Mouse (Mus musculus) kidney, embryonic 16.5 days (tissue): ENCODE data around the gene Tmppe. TPM values are rescaled to one million over a fixed set of nuclear protein-coding genes. Genes with fewer than 3 reads are reported as not detected.
"Not testable (repeated sequence)": the region's sequence is repeated elsewhere in the genome, so short reads cannot be mapped to it uniquely, and the experiment has no call there.

Experiments used
- ATAC-seq: fragments of 200-750 bp; cut with Nextera tagmentation; 2 replicates; pipeline ENCODE4 v1.8.0; 2017; ENCODE audit warnings: moderate TSS enrichment; ENCODE audit not compliant: low FRiP score, low TSS enrichment
- H3K27ac ChIP-seq: fragments of 300-500 bp; sonication (generic); 2 replicates; pipeline ENCODE4 v1.5.1; 2014; ENCODE audit warnings: low read length
- H3K27me3 ChIP-seq: fragments of 300-500 bp; sonication (generic); 2 replicates; pipeline ENCODE4 v1.6.1; 2014; ENCODE audit warnings: low read length, control low read depth, mixed read lengths; ENCODE audit not compliant: insufficient read depth
- H3K36me3 ChIP-seq: fragments of 300-500 bp; sonication (generic); 2 replicates; pipeline ENCODE4 v1.6.1; 2014; ENCODE audit warnings: low read length, control low read depth, mixed read lengths; ENCODE audit not compliant: insufficient read depth
- H3K4me1 ChIP-seq: fragments of 300-500 bp; sonication (generic); 2 replicates; pipeline ENCODE4 v1.6.1; 2014; ENCODE audit warnings: low read length, control low read depth, mixed read lengths; ENCODE audit not compliant: insufficient read depth
- H3K4me2 ChIP-seq: fragments of 300-500 bp; sonication (generic); replicated peaks from 2 replicates; pipeline ENCODE4 v1.6.1; 2014; ENCODE audit warnings: low read depth, low read length
- H3K4me3 ChIP-seq: fragments of 300-500 bp; sonication (generic); 2 replicates; pipeline ENCODE4 v1.5.1; 2014; ENCODE audit warnings: mild to moderate bottlenecking, low read length
- H3K9ac ChIP-seq: fragments of 300-500 bp; sonication (generic); replicated peaks from 2 replicates; pipeline ENCODE4 v1.6.1; 2014; ENCODE audit warnings: low read length
- H3K9me3 ChIP-seq: fragments of 300-500 bp; sonication (generic); 2 replicates; pipeline ENCODE4 v1.6.1; 2016; ENCODE audit warnings: low read length, control low read depth
- WGBS: fragments of 180-500 bp; shearing (Covaris S2); extraction: QIAGEN DNeasy Blood & Tissue Kit; methylation state at CpG from one replicate; pipeline ENCODE4 v1.1.7; 2014; 5-methylcytosine and 5-hydroxymethylcytosine counted together
- polyA plus RNA-seq: library from polyadenylated mRNA; unstranded; fragments of >200 nt; fragmentation: Nextera tagmentation; extraction: Ambion mirVana; gene quantifications from 2 replicates; pipeline ENCODE4 v1.2.1, GENCODE M21; 2015

The Tmppe gene
- 15.3 and 15.9 TPM in 2 replicates for polyA plus RNA-seq

- peak within 1 kb of the TSS; percentile 94 for H3K9ac ChIP-seq
- ATAC-seq: peak; percentile 99
- under 1% methylated on average over 73 of the region's 73 CpGs for WGBS
Measured at GRCm38 (mm10) chr9:114400949-114401684, at the start of gene Tmppe, which contains the start of gene Glb1. Gene Tmppe (plus strand): TSS chr9:114401105. Gene Glb1 (plus strand): TSS chr9:114401076.

GRCm38 (mm10) chr9:114367783-114368470 is 33.0 kb upstream of the Tmppe start:
- H3K27me3 ChIP-seq: no peaks in the 10 kb centered on the region
- H3K4me3 ChIP-seq: peak overlapping the region; percentile 51
- no peaks in the 10 kb centered on the region for H3K36me3 ChIP-seq
- H3K27ac ChIP-seq: no peak overlapping the region
- peak overlapping the region; percentile 72 for H3K4me2 ChIP-seq
- peak overlapping the region; percentile 75 for H3K9ac ChIP-seq
- peak; percentile 90 for ATAC-seq
- H3K4me1 ChIP-seq: peaks cover 3% of the 10 kb centered on the region; the same call in 1 of the 2 replicates
- under 1% methylated on average over 48 of the region's 48 CpGs for WGBS
- no peaks in the 10 kb centered on the region for H3K9me3 ChIP-seq

More at GRCm38 (mm10) chr9:114400949-114401684, at the start of gene Tmppe, which contains the start of gene Glb1:
- peaks cover 28% of the 10 kb centered on the region for H3K36me3 ChIP-seq
- peaks cover 15% of the 10 kb centered on the region for H3K9me3 ChIP-seq
- peak within 1 kb of the TSS; percentile 77 for H3K4me3 ChIP-seq
- no peaks in the 10 kb centered on the region for H3K27me3 ChIP-seq
- H3K4me2 ChIP-seq: peak within 1 kb of the TSS; percentile 64
- H3K4me1 ChIP-seq: peaks cover 13% of the 10 kb centered on the region; the same call in 1 of the 2 replicates
- H3K27ac ChIP-seq: peak within 1 kb of the TSS; percentile 94

- H3K9me3 ChIP-seq: no peaks in the 10 kb centered on the region
- no peak overlapping the region for H3K27ac ChIP-seq
- H3K4me1 ChIP-seq: peaks cover 3% of the 10 kb centered on the region; the same call in 1 of the 2 replicates
- H3K9ac ChIP-seq: peak overlapping the region; percentile 75
- peak overlapping the region; percentile 51 for H3K4me3 ChIP-seq
- peak overlapping the region; percentile 72 for H3K4me2 ChIP-seq
- 0 out of 2 replicates have a peak, but pooled peaks cover 5% of the 10 kb centered on the region for H3K36me3 ChIP-seq
- peak; percentile 55 for ATAC-seq
- no peaks in the 10 kb centered on the region for H3K27me3 ChIP-seq
- 13% methylated on average over 12 of the region's 12 CpGs for WGBS
Measured at GRCm38 (mm10) chr9:114368471-114368858, 32.4 kb upstream of the Tmppe start.

GRCm38 (mm10) chr9:114369389-114369788 is 31.5 kb upstream of the Tmppe start:
- H3K9me3 ChIP-seq, H3K9ac ChIP-seq, H3K4me2 ChIP-seq, H3K27me3 ChIP-seq, H3K36me3 ChIP-seq, H3K27ac ChIP-seq, H3K4me1 ChIP-seq, H3K4me3 ChIP-seq, ATAC-seq: not testable (repeated sequence)
- WGBS: 68% methylated on average over 5 of the region's 5 CpGs

GRCm38 (mm10) chr9:114371717-114372116 is 29.2 kb upstream of the Tmppe start:
- H3K4me1 ChIP-seq, ATAC-seq, H3K9ac ChIP-seq, H3K9me3 ChIP-seq, H3K4me3 ChIP-seq, H3K4me2 ChIP-seq, H3K27ac ChIP-seq, H3K27me3 ChIP-seq: not testable (repeated sequence)
- WGBS: 43% methylated on average over 5 of the region's 5 CpGs
- peaks cover 21% of the 10 kb centered on the region; the same call in 1 of the 2 replicates for H3K36me3 ChIP-seq

GRCm38 (mm10) chr9:114375276-114375962 is 25.5 kb upstream of the Tmppe start:
- 88% methylated on average over 10 of the region's 10 CpGs for WGBS
- peaks cover 47% of the 10 kb centered on the region for H3K36me3 ChIP-seq
- no peaks in the 10 kb centered on the region for H3K9me3 ChIP-seq
- no peaks in the 10 kb centered on the region for H3K27me3 ChIP-seq
- H3K9ac ChIP-seq: no peak overlapping the region
- ATAC-seq: no peak
- no peaks in the 10 kb centered on the region for H3K4me1 ChIP-seq
- H3K4me2 ChIP-seq: no peak overlapping the region
- H3K4me3 ChIP-seq: no peak overlapping the region
- H3K27ac ChIP-seq: no peak overlapping the region

GRCm38 (mm10) chr9:114377168-114377567 is 23.7 kb upstream of the Tmppe start:
- WGBS: 88% methylated on average over 10 of the region's 10 CpGs
- Histone ChIP-seq H3K36me3 (peaks cover 47% of the 10 kb centered on the region), H3K27me3 (no peaks in the 10 kb centered on the region)

GRCm38 (mm10) chr9:114379871-114380270 is 21.0 kb upstream of the Tmppe start:
- no peaks in the 10 kb centered on the region for H3K9me3 ChIP-seq
- H3K27me3 ChIP-seq: no peaks in the 10 kb centered on the region
- no peak overlapping the region for H3K27ac ChIP-seq
- no peak overlapping the region for H3K4me2 ChIP-seq
- WGBS: 83% methylated on average over 12 of the region's 12 CpGs
- peak; percentile 62 for ATAC-seq
- H3K4me1 ChIP-seq: no peaks in the 10 kb centered on the region
- peaks cover 60% of the 10 kb centered on the region for H3K36me3 ChIP-seq
- H3K4me3 ChIP-seq: no peak overlapping the region
- H3K9ac ChIP-seq: no peak overlapping the region

More at GRCm38 (mm10) chr9:114377168-114377567, 23.7 kb upstream of the Tmppe start:
- Histone ChIP-seq H3K4me1 (no peaks in the 10 kb centered on the region), H3K9me3 (no peaks in the 10 kb centered on the region), H3K4me2 (no peak overlapping the region), H3K9ac (no peak overlapping the region), H3K27ac (no peak overlapping the region), H3K4me3 (no peak overlapping the region)
- ATAC-seq: no peak

GRCm38 (mm10) chr9:114380881-114381733 is 19.8 kb upstream of the Tmppe start:
- Histone ChIP-seq H3K36me3 (peaks cover 60% of the 10 kb centered on the region), H3K4me1 (no peaks in the 10 kb centered on the region), H3K27ac (no peak overlapping the region), H3K9me3 (no peaks in the 10 kb centered on the region), H3K4me3 (no peak overlapping the region), H3K4me2 (no peak overlapping the region), H3K9ac (no peak overlapping the region), H3K27me3 (no peaks in the 10 kb centered on the region)
- ATAC-seq: peak; percentile 33; the same call in 1 of the 2 replicates
- WGBS: 71% methylated on average over 17 of the region's 17 CpGs
